Mouse (Mus musculus) liver, embryonic 14.5 days (tissue): ENCODE results near the gene Miip. TPM values are rescaled to one million over a fixed set of nuclear protein-coding genes. Genes with fewer than 3 reads are reported as not detected.
A peak's percentile ranks its signal among the peaks of the same experiment; 100 is the strongest.

Source experiments
- ATAC-seq: fragments of 200-750 bp; cut with Nextera tagmentation; 2 replicates; pipeline ENCODE4 v1.8.0; 2017; ENCODE audit warnings: moderate number of reproducible peaks, mild to moderate bottlenecking, moderate library complexity; ENCODE audit not compliant: insufficient read depth
- DNase-seq, 3 experiments: peaks; one replicate each; pipeline ENCODE4 v3.0.0-alpha.2; 2012 to 2013; ENCODE audit warnings: low read depth in 3 of 3, low spot score in 3 of 3
- H3K27ac ChIP-seq: fragments of 300-500 bp; sonication (generic); 2 replicates; pipeline ENCODE4 v1.5.1; 2014; ENCODE audit warnings: moderate library complexity, mild to moderate bottlenecking, control low read depth, inconsistent platforms
- H3K27me3 ChIP-seq: fragments of 300-500 bp; sonication (generic); 2 replicates; pipeline ENCODE4 v1.6.1; 2014; ENCODE audit warnings: mild to moderate bottlenecking, low read length, moderate library complexity; ENCODE audit not compliant: control insufficient read depth, insufficient read depth
- H3K36me3 ChIP-seq: fragments of 300-500 bp; sonication (generic); replicated peaks from 2 replicates; pipeline ENCODE4 v1.6.1; 2014; ENCODE audit warnings: low read depth; ENCODE audit not compliant: control insufficient read depth, insufficient read depth
- H3K4me1 ChIP-seq, 2 experiments: fragments of 200-500 bp in 1 of 2; fragments of 300-500 bp in 1 of 2; sonication (generic) in 1 of 2; replicated peaks; 2 replicates each; pipeline ENCODE4 v1.6.1; 2012 to 2014; ENCODE audit warnings: antibody characterized with exemption in 1 of 2, inconsistent platforms in 1 of 2, low read length in 1 of 2; ENCODE audit not compliant: control insufficient read depth in 2 of 2, insufficient read depth in 2 of 2
- H3K4me2 ChIP-seq: fragments of 300-500 bp; sonication (generic); 2 replicates; pipeline ENCODE4 v1.6.1; 2014; ENCODE audit warnings: low read depth, mild to moderate bottlenecking, control low read depth, moderate library complexity
- H3K4me3 ChIP-seq, 2 experiments: fragments of 200-500 bp in 1 of 2; fragments of 300-500 bp in 1 of 2; sonication (generic) in 1 of 2; 2 replicates each; pipeline ENCODE4 v1.5.1; 2012 to 2014; ENCODE audit warnings: low read depth in 2 of 2, low read length in 2 of 2, mild to moderate bottlenecking in 2 of 2, control low read depth in 1 of 2, inconsistent platforms in 1 of 2, moderate library complexity in 1 of 2; ENCODE audit not compliant: insufficient read depth in 1 of 2
- H3K9ac ChIP-seq: fragments of 300-500 bp; sonication (generic); replicated peaks from 2 replicates; pipeline ENCODE4 v1.6.1; 2014; ENCODE audit warnings: mild to moderate bottlenecking, control low read depth, moderate library complexity
- H3K9me3 ChIP-seq: fragments of 300-500 bp; sonication (generic); 2 replicates; pipeline ENCODE4 v1.6.1; 2016; ENCODE audit warnings: low read length, mixed read lengths; ENCODE audit not compliant: control insufficient read depth
- CTCF ChIP-seq: IDR thresholded peaks from 2 replicates; pipeline ENCODE4 v1.5.1; 2016; ENCODE audit warnings: antibody characterized with exemption, low read depth, control low read depth
- EP300 ChIP-seq: IDR thresholded peaks from 2 replicates; pipeline ENCODE4 v1.6.1; 2016; ENCODE audit warnings: antibody characterized with exemption, low read depth
- WGBS: fragments of 180-500 bp; shearing (Covaris S2); extraction: QIAGEN DNeasy Blood & Tissue Kit; methylation state at CpG from one replicate; pipeline ENCODE4 v1.1.7; 2014; ENCODE audit not compliant: insufficient replicate concordance; 5-methylcytosine and 5-hydroxymethylcytosine counted together
- polyA plus RNA-seq, 2 experiments: library from polyadenylated mRNA; depleted of rRNA in 1 of 2; stranded (reverse) in 1 of 2; unstranded in 1 of 2; fragments of >200 nt; fragmentation: Nextera tagmentation in 1 of 2; extraction: Ambion mirVana in 1 of 2; gene quantifications; 2 replicates each; pipeline versions ENCODE4 v1.2.1 to v1.2.3; 2012 to 2014

Miip gene
- polyA plus RNA-seq, 2 experiments = 18.5 to 33.8 TPM

GRCm38 (mm10) chr4:147866056-147866455 lies 2.6 kb downstream of the Miip start:
- Histone ChIP-seq H3K27me3 (no peaks in the 10 kb centered on the region), H3K9me3 (no peaks in the 10 kb centered on the region), H3K27ac (no peak overlapping the region), H3K4me2 (no peak overlapping the region), H3K36me3 (peaks cover 11% of the 10 kb centered on the region), H3K9ac (no peak overlapping the region), H3K4me3 (no peak overlapping the region), H3K4me1 (peaks cover 14 to 26% of the 10 kb centered on the region in 2 experiments)
- DNase-seq (no peak), ATAC-seq (no peak)
- WGBS = 89% methylated on average over 9 of the region's 9 CpGs
- TF ChIP-seq CTCF (no peak), EP300 (no peak)

GRCm38 (mm10) chr4:147865651-147866050 lies 3.0 kb downstream of the Miip start:
- Histone ChIP-seq H3K4me2 (no peak overlapping the region), H3K27ac (no peak overlapping the region), H3K9me3 (no peaks in the 10 kb centered on the region), H3K36me3 (peaks cover 11% of the 10 kb centered on the region), H3K4me1 (peaks cover 14 to 26% of the 10 kb centered on the region in 2 experiments), H3K4me3 (no peak overlapping the region), H3K27me3 (no peaks in the 10 kb centered on the region), H3K9ac (no peak overlapping the region)
- 89% methylated on average over 6 of the region's 6 CpGs for WGBS
- ATAC-seq (no peak), DNase-seq (no peak)
- TF ChIP-seq CTCF (no peak), EP300 (no peak)

DNA sequence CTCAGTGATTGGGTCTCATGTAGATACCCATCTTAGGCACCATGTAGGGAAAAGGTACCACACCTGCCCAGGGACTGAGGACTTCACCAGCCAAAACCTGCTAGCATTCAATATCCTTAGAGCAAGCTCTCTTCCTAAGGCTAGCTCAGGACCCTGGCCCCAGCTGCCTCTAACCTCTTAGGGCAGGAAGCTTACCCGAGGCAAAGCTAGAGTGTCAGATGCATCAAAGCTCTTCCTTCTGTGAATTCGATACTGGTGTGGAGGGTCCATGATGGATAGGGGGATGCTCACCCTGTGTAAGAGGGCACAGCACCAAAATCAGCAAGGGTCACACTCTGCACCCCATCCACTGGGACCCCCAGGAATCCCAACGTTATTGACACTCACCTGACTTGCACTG lies 6.6 kb downstream of the Miip start:
- TF ChIP-seq CTCF (no peak), EP300 (no peak)
- H3K27ac ChIP-seq = no peak overlapping the region
- no peak overlapping the region for H3K4me2 ChIP-seq
- 76% methylated on average over 3 of the region's 3 CpGs for WGBS
- ATAC-seq (no peak), DNase-seq (no peak)
- no peaks in the 10 kb centered on the region for H3K27me3 ChIP-seq
- peaks cover 11% of the 10 kb centered on the region for H3K36me3 ChIP-seq
- no peaks in the 10 kb centered on the region for H3K9me3 ChIP-seq
- no peak overlapping the region for H3K9ac ChIP-seq
- H3K4me1 ChIP-seq = peaks cover under 1 to 5% of the 10 kb centered on the region in 2 experiments; a peak in 2 of 4 replicates
- no peak overlapping the region for H3K4me3 ChIP-seq

DNA sequence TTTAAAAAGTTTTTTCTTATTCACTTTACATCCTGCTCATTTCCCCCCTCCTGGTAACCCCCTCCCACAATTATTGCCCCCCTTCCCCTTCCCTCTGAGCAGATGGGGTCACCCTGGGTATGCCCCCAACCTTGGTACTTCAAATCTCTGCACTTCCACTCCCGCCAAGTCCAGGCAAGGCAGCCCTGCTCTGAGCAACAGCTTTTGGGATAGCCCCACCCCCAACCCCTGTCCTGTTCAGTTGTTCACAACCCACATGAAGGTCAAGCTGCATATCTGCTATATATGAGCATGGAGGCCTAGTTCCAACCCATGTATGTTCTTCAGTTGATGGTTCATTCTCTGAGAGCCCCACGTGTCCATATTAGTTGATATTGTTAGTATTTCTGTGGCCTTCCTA lies 17.8 kb downstream of the Miip start:
- Histone ChIP-seq H3K27me3 (no peaks in the 10 kb centered on the region), H3K9me3 (no peaks in the 10 kb centered on the region), H3K4me3 (no peak overlapping the region), H3K27ac (no peak overlapping the region), H3K9ac (no peak overlapping the region), H3K36me3 (no peaks in the 10 kb centered on the region), H3K4me1 (peaks cover 11% of the 10 kb centered on the region in 2 experiments), H3K4me2 (no peak overlapping the region)
- TF ChIP-seq CTCF (no peak), EP300 (no peak)
- ATAC-seq (no peak), DNase-seq (no peak)
- WGBS = 71% methylated on average over 2 of the region's 2 CpGs

DNA sequence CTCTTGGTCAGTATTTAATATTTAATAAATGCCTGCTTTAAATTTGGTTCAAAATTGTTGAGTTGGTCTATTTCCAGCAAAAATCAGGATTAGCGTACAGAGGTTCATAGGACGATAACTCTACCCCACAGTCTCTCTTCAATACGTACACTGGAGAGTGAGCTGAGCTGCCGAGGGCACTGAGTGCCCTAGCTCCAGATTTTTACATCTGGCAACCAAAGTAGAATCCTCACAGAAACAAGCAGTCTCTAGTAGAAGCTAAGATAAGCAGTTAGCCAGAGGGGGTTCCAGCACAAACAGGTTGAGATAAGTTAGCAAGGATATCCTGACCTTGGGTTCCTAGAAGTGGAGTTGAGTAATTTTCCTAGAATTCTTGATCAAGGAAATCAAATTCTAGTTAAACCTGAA lies 20.0 kb downstream of the Miip start:
- H3K36me3 ChIP-seq = no peaks in the 10 kb centered on the region
- TF ChIP-seq EP300 = no peak
- no peaks in the 10 kb centered on the region for H3K27me3 ChIP-seq
- peak overlapping the region; percentile 81 to 96 for H3K4me3 ChIP-seq
- no peaks in the 10 kb centered on the region for H3K9me3 ChIP-seq
- DNase-seq = peak in 2 of 3 experiments; percentile 29 to 70
- peak; percentile 65 for ATAC-seq
- peak overlapping the region; percentile 79 for H3K4me2 ChIP-seq
- H3K9ac ChIP-seq = peak overlapping the region; percentile 74
- peaks cover 11% of the 10 kb centered on the region in 2 experiments for H3K4me1 ChIP-seq
- no peak overlapping the region; the same call in 1 of the 2 replicates for H3K27ac ChIP-seq
- 7% methylated on average over 4 of the region's 4 CpGs for whole genome bisulfite sequencing
